Mouse (Mus musculus) cortical plate, adult 2 months (tissue): ENCODE measurements around the gene Gfy. TPM values are rescaled to one million over a fixed set of nuclear protein-coding genes. Genes with fewer than 3 reads are reported as not detected.
A peak's percentile ranks its signal among the peaks of the same experiment; 100 is the strongest.
"Not testable (repeated sequence)": the region's sequence is repeated elsewhere in the genome, so short reads cannot be mapped to it uniquely, and the experiment has no call there.

Source experiments
- H3K27ac ChIP-seq: fragments of 200-500 bp; 2 replicates; pipeline ENCODE4 v1.5.1; 2012; ENCODE audit warnings: low read length, control low read depth, inconsistent platforms; ENCODE audit not compliant: insufficient read depth
- H3K4me1 ChIP-seq: fragments of 200-500 bp; 2 replicates; pipeline ENCODE4 v1.6.1; 2011; ENCODE audit warnings: low read length; ENCODE audit not compliant: control insufficient read depth, insufficient read depth
- H3K4me3 ChIP-seq: fragments of 200-500 bp; 2 replicates; pipeline ENCODE4 v1.5.1; 2011; ENCODE audit warnings: mild to moderate bottlenecking, low read length, control low read depth; ENCODE audit not compliant: insufficient read depth
- CTCF ChIP-seq: fragments of 200-500 bp; IDR thresholded peaks from 2 replicates; pipeline ENCODE4 v1.5.1; 2011; ENCODE audit warnings: mild to moderate bottlenecking, control low read depth, low read length; ENCODE audit not compliant: insufficient read depth; ENCODE audit errors: extremely low read depth
- POLR2A ChIP-seq: fragments of 200-500 bp; IDR thresholded peaks from 2 replicates; pipeline ENCODE4 v1.6.1; 2011; ENCODE audit warnings: mild to moderate bottlenecking, low read length, control low read depth; ENCODE audit not compliant: insufficient read depth; ENCODE audit errors: extremely low read depth
- polyA plus RNA-seq: library from polyadenylated mRNA; depleted of rRNA; stranded (reverse); fragments of >200 nt; gene quantifications from 2 replicates; pipeline ENCODE4 v1.2.3, GENCODE M21; 2012

Gene Gfy
- polyA plus RNA-seq, 1 experiment: 0.38 TPM

GRCm38 (mm10) chr7:45174567-45175280 lies 4.6 kb downstream of the Gfy start:
- Histone ChIP-seq H3K27ac (no peak overlapping the region), H3K4me1 (no peaks in the 10 kb centered on the region), H3K4me3 (no peak overlapping the region)
- TF ChIP-seq POLR2A: no peak
- no peak for TF ChIP-seq CTCF

- not testable (repeated sequence) for H3K4me3 ChIP-seq, H3K27ac ChIP-seq, H3K4me1 ChIP-seq
- TF ChIP-seq CTCF: peak; percentile 35
Measured at GRCm38 (mm10) chr7:45173772-45174171, 5.6 kb downstream of the Gfy start.

- no peak; the same call in 1 of the 2 replicates for TF ChIP-seq POLR2A
- peak; percentile 36 for TF ChIP-seq CTCF
- H3K4me1 ChIP-seq: 0 out of 2 replicates have a peak, but pooled peaks cover 2% of the 10 kb centered on the region
- H3K27ac ChIP-seq: no peak overlapping the region
- no peak overlapping the region for H3K4me3 ChIP-seq
Measured at GRCm38 (mm10) chr7:45172974-45173373, 6.4 kb downstream of the Gfy start.

- TF ChIP-seq POLR2A (peak; percentile 48; the same call in 1 of the 2 replicates), CTCF (no peak)
- Histone ChIP-seq H3K4me3 (no peak overlapping the region), H3K27ac (0 out of 2 replicates have a peak overlapping the region, but pooled peaks have one; percentile 17), H3K4me1 (0 out of 2 replicates have a peak, but pooled peaks cover 2% of the 10 kb centered on the region)
Measured at GRCm38 (mm10) chr7:45169495-45169894, 9.9 kb downstream of the Gfy start.

- H3K4me1 ChIP-seq: 0 out of 2 replicates have a peak, but pooled peaks cover 2% of the 10 kb centered on the region
- peak overlapping the region; percentile 93 for H3K27ac ChIP-seq
- H3K4me3 ChIP-seq: peak overlapping the region; percentile 85
- TF ChIP-seq CTCF (no peak), POLR2A (peak; percentile 49; the same call in 1 of the 2 replicates)
Measured at GRCm38 (mm10) chr7:45168656-45169055, 10.7 kb downstream of the Gfy start.

GRCm38 (mm10) chr7:45167761-45168445 lies 11.5 kb downstream of the Gfy start:
- Histone ChIP-seq H3K4me1 (0 out of 2 replicates have a peak, but pooled peaks cover 2% of the 10 kb centered on the region), H3K27ac (peak overlapping the region; percentile 93), H3K4me3 (peak overlapping the region; percentile 85)
- TF ChIP-seq CTCF (no peak), POLR2A (no peak)

GRCm38 (mm10) chr7:45166950-45167401 lies 12.4 kb downstream of the Gfy start:
- H3K27ac ChIP-seq: peak overlapping the region; percentile 93
- TF ChIP-seq CTCF: no peak
- TF ChIP-seq POLR2A: peak; percentile 45; the same call in 1 of the 2 replicates
- H3K4me1 ChIP-seq: peaks cover 4% of the 10 kb centered on the region; the same call in 1 of the 2 replicates
- peak overlapping the region; percentile 85 for H3K4me3 ChIP-seq

GRCm38 (mm10) chr7:45165701-45166100 lies 13.7 kb downstream of the Gfy start:
- no peak for TF ChIP-seq CTCF
- no peak for TF ChIP-seq POLR2A
- Histone ChIP-seq H3K27ac (peak overlapping the region; percentile 90), H3K4me1 (peaks cover 4% of the 10 kb centered on the region; the same call in 1 of the 2 replicates), H3K4me3 (peak overlapping the region; percentile 85)

- Histone ChIP-seq H3K4me3 (peak overlapping the region; percentile 85), H3K4me1 (peaks cover 4% of the 10 kb centered on the region; the same call in 1 of the 2 replicates), H3K27ac (peak overlapping the region; percentile 81)
- no peak for TF ChIP-seq CTCF
- TF ChIP-seq POLR2A: peak; percentile 25; the same call in 1 of the 2 replicates
Measured at GRCm38 (mm10) chr7:45164833-45165232, 14.5 kb downstream of the Gfy start.
